Mouse (Mus musculus) erythroid progenitor cell, adult 5-6 weeks (primary cell): ENCODE data around the gene Rnf212b. TPM values are rescaled to one million over a fixed set of nuclear protein-coding genes. Genes with fewer than 3 reads are reported as not detected.

Source experiments
- ATAC-seq: replicated peaks from 2 replicates; pipeline ENCODE4 v1.8.0; 2016; ENCODE audit warnings: moderate number of reproducible peaks, mild to moderate bottlenecking, moderate TSS enrichment, inconsistent platforms; ENCODE audit not compliant: poor library complexity, low FRiP score, severe bottlenecking
- total RNA-seq, 2 experiments: library from RNA; stranded (forward) in 1 of 2; stranded (reverse) in 1 of 2; fragments of 150-400 nt in 1 of 2; fragments of 186-747, 209-891 nt in 1 of 2; gene quantifications; 2 replicates each; pipeline versions ENCODE4 v1.2.3 to v1.2.4; 2015 to 2017; ENCODE audit warnings: low replicate concordance in 2 of 2

Gene Rnf212b
- total RNA-seq, 2 experiments from 2014 or later, result not detected

- no peak for ATAC-seq
Observed at GRCm38 (mm10) chr14:54865626-54866025, 51.7 kb downstream of the Rnf212b start.

DNA sequence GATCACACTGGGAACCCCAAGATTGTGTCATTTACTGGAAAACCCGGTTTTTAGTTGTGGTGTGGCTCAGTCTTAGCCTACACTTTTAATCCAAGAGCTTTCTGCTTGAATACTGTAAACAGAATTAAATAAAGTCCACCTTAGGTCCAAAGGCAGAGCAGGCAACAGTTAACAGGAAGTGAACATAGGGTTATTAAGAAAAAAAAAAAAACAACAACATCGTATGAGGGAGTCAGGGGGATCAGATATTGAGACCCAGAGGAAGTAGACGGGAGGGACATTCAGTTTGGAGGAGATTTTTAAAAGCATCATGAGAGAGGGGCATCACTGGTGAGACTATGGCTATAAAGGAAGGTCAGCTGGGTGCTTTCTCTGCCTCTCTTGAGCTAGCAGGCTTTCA, 52.3 kb downstream of the Rnf212b start:
- no peak for ATAC-seq

DNA sequence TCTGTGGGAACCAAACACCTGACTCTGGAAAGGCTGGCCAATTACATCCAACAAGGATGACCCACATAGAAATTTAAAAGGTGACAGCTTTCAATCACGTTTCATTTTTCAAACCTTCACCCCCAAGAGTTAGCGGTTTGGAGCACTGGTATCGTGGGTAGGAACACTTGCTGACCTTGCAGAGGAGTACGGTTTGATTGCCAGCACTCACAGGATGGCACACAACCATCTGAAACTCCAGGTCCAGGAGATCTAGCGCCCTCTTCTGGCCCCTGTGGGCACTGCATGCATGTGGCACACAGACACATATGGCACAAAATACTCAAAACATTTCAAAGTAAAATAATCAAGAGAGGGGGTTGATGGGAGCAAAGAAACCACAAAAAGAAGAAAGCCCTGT, 53.0 kb downstream of the Rnf212b start:
- ATAC-seq, result no peak

- ATAC-seq, result no peak
Observed at GRCm38 (mm10) chr14:54868026-54868425, 54.1 kb downstream of the Rnf212b start.

GRCm38 (mm10) chr14:54870861-54871260, 56.9 kb downstream of the Rnf212b start, which contains the start of gene Homez:
TSS of gene Homez (minus strand) at chr14:54870961.
- ATAC-seq, result no peak

- no peak for ATAC-seq
Observed at GRCm38 (mm10) chr14:54874165-54874564, 60.2 kb downstream of the Rnf212b start.

DNA sequence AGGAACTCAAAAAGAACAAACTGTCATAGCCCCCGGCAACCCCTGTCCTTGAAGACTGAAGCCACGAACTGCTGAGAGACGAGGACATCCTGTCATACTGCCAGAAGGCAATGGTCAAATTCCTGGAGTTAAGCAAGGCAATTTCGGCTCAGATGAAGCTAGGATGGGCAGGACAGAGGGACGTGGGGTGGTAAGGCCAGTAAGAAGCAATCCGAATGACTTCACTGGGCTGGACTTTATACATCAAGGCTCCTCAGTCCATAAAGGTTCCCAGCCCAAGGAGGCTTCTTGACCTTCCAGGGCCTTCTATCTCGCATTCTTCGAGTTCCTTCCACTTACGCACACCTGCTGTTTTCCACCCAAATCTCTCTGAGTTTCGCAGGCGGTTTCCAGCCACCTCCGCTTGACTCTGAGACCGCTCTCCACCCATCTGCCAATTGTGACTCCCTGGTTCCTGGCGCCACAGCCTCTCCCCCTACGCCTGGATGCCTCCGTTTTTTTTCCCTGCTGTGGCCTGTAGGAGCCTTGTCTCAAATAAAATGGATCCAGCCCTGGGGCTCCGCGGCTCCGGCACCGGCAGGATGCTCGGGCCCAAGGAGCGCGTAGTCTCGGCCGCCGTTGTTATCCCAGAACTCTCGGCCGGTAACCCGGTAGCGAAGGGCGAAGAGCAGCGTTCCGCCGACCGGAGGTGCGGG, 62.0 kb downstream of the Rnf212b start:
- ATAC-seq, result no peak

- ATAC-seq, result peak; percentile 94
Observed at GRCm38 (mm10) chr14:54876539-54877047, 62.7 kb downstream of the Rnf212b start.

- peak; percentile 65 for ATAC-seq
Observed at GRCm38 (mm10) chr14:54877048-54877715, 63.2 kb downstream of the Rnf212b start, which contains the start of gene Ppp1r3e. TSS of gene Ppp1r3e (minus strand) at chr14:54877550.

DNA sequence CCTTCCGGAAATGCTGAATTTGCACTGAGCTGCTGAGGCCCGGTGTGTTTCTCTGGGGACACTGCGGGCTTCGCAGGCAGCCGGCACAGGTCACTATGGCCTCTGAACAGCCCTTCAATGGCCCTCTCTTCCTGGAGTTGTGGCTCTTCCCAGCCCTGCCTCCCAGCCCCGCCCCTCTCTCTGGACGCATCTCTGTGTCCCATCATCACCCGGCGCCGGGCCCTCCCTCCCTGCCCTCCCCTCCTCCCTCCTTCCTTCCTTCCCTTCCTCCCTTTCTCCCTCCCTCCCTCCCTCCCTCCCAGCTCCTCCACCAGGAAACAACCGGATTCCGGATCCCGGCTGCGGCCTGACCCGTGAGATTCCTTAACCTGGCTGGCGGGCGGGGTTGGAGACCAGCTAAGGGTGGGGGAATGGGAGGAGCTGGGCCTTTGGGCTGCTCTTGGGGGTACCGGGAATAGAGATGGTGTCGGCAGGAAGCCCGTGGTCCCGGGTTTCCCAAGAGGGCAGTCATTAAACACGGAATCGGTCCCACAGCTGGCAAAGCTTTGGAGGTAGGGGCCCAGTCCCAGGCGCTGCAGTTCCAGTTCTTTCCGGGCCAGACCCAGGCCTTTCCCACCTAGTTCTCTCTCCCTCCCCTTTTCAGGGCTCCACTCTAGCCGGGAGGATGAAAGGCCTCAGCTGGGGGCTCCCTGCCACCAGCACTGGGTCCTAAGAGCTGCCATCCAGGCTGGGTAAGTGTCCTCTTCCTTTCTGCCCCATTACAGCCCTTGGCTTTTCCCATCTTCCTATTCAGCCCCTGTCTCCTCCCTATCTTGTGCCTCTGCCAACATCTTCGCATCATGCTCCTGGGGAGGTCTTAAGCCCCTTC, 69.4 kb downstream of the Rnf212b start, which contains the start of the genes Bcl2l2 and Gm20521:
Gene Bcl2l2, plus strand, starts transcription at position 224 of the 868 bp plus-strand sequence.
Gene Gm20521, plus strand, starts transcription at position 288 of the 868 bp plus-strand sequence.
- ATAC-seq, result peak; percentile 84

DNA sequence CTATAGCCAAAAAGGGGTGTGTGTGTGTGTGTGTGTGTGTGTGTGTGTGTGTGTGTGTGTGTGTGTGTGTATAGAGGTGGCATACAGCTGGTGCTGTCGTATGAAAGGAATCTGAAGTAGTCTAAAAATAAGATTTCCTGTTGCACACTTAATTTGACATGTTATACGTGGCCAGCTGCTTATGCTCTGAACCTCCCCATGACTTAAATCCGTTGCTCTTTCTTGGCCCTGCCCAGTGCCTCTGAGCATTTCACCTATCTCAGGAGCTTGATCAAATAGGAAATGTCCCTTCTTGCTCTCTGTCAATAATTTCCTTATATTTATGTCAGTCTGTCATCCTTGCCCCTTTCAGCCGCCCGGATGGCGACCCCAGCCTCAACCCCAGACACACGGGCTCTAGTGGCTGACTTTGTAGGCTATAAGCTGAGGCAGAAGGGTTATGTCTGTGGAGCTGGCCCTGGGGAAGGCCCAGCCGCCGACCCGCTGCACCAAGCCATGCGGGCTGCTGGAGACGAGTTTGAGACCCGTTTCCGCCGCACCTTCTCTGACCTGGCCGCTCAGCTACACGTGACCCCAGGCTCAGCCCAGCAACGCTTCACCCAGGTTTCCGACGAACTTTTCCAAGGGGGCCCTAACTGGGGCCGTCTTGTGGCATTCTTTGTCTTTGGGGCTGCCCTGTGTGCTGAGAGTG, 70.2 kb downstream of the Rnf212b start:
- ATAC-seq, result no peak

- no peak for ATAC-seq
Observed at GRCm38 (mm10) chr14:54885309-54885708, 71.4 kb downstream of the Rnf212b start.

GRCm38 (mm10) chr14:54892200-54892599, 78.3 kb downstream of the Rnf212b start, which contains the start of gene Pabpn1:
TSS of gene Pabpn1 (plus strand) at chr14:54892500.
- no peak for ATAC-seq

GRCm38 (mm10) chr14:54893651-54894181, 79.8 kb downstream of the Rnf212b start:
- ATAC-seq, result peak; percentile 97

DNA sequence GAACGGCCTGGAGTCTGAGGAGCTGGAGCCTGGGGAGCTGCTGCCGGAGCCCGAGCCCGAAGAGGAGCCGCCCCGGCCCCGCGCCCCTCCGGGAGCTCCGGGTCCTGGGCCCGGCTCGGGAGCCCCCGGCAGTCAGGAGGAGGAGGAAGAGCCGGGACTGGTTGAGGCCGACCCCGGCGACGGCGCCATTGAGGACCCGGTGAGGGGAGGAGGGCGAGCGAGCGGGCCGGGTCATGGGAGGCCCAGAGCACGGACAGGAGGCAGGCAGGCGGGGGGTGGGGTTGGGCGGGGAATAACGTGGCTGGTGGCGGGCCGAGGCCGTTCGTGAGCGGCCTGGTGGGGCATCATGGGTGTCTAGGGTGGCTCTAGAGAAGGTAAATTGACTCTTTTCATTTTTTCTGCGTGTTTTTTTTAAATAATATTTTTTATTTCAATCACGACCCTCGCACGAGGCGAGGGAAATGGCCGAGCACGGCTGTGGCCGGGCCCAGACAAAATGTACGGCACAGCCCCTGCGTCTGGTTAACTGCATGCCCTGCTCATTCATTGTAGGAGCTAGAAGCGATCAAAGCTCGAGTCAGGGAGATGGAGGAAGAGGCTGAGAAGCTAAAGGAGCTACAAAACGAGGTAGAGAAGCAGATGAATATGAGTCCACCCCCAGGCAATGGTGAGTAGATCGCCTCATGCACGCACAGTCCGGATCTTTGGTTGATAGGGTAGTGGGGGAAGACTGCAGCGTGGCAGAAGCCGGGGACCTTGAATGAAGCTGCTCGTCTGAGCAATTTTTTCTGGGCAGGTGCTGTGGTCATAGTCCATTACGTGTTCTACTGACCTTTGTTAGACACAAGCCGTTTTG, 80.6 kb downstream of the Rnf212b start:
- peak; percentile 36; the same call in 1 of the 2 replicates for ATAC-seq

DNA sequence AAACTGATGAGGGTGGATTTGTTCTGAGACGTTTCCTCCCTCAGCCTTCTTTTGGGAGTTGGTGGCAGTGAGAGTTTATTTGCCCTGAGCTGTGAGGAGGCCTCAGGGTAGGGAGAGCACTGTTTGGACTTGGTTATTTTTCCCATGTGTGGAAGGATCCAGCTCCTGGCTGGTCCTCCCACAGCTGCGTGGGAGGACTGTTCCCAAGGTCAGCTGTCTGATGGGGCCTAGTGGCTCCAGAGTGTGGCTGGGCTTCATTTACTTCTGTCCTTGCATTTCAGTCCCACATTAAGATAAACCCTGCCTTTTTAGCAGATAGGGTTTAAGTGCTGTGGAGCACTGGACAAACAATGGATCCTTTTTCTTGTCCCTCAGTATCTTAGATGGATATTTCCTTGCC, 83.5 kb downstream of the Rnf212b start:
- ATAC-seq, result no peak

- ATAC-seq, result peak; percentile 56; the same call in 1 of the 2 replicates
Observed at GRCm38 (mm10) chr14:54900383-54900782, 86.4 kb downstream of the Rnf212b start.

GRCm38 (mm10) chr14:54903641-54904040, 89.7 kb downstream of the Rnf212b start:
- ATAC-seq, result no peak
